Mouse (Mus musculus) CH12.LX (cell line): ENCODE measurements at regions not wholly inside any gene's neighbourhood (a gene's known extent, or its start where the extent isn't known, plus 50 kb on each side); places are given as distances from the start of the nearest gene placed in this dataset.

Experiments used
- CTCF ChIP-seq, 2 experiments: IDR thresholded peaks in 1 of 2; conservative IDR thresholded peaks in 1 of 2; 2 replicates each; pipeline ENCODE4 v1.5.1; 2011 to 2012; ENCODE audit warnings: low read depth in 2 of 2, low read length in 2 of 2, improper control_type of control experiment in 1 of 2, inconsistent platforms in 1 of 2, mild to moderate bottlenecking in 1 of 2, moderate library complexity in 1 of 2
- EP300 ChIP-seq: IDR thresholded peaks from 2 replicates; pipeline ENCODE4 v1.6.1; 2011; ENCODE audit warnings: low read length, improper control_type of control experiment
- ETS1 ChIP-seq: conservative IDR thresholded peaks from 2 replicates; pipeline ENCODE4 v1.6.1; 2012; ENCODE audit warnings: low read depth, mild to moderate bottlenecking, inconsistent platforms, low read length, improper control_type of control experiment, moderate library complexity
- HCFC1 ChIP-seq: IDR thresholded peaks from 2 replicates; pipeline ENCODE4 v1.6.1; 2012; ENCODE audit warnings: low read depth, mild to moderate bottlenecking, inconsistent platforms, low read length, improper control_type of control experiment
- JUN ChIP-seq: IDR thresholded peaks from 2 replicates; pipeline ENCODE4 v1.6.1; 2011; ENCODE audit warnings: low read depth, mild to moderate bottlenecking, low read length, improper control_type of control experiment, moderate library complexity; ENCODE audit not compliant: insufficient read depth
- JUND ChIP-seq: conservative IDR thresholded peaks from 2 replicates; pipeline ENCODE4 v1.6.1; 2011; ENCODE audit warnings: low read depth, low read length, improper control_type of control experiment
- MAX ChIP-seq: IDR thresholded peaks from 2 replicates; pipeline ENCODE4 v1.6.1; 2011; ENCODE audit warnings: low read length, improper control_type of control experiment
- MXI1 ChIP-seq: IDR thresholded peaks from 2 replicates; pipeline ENCODE4 v1.6.1; 2011; ENCODE audit warnings: mild to moderate bottlenecking, low read depth, low read length, improper control_type of control experiment
- POLR2A ChIP-seq: IDR thresholded peaks from 2 replicates; pipeline ENCODE4 v1.6.1; 2011; ENCODE audit warnings: low read depth, mild to moderate bottlenecking, improper control_type of control experiment, low read length

- TF ChIP-seq JUN (no peak), ETS1 (no peak), POLR2A (no peak), CTCF (conservative IDR thresholded peaks at IDR 0.05 in 1 of 2, IDR thresholded peaks at IDR 0.05 in 1 of 2; ENCODE audit: low read depth in 2 of 2, low read length in 2 of 2) (no peak), MXI1 (no peak), JUND (no peak), MAX (no peak), EP300 (no peak), HCFC1 (no peak)
Measured at GRCm38 (mm10) chr11:71435745-71436144, 205.2 kb upstream of the Nlrp1b start.
